Mouse (Mus musculus): Measurements from ENCODE around the gene Pou5f1.

DNA sequence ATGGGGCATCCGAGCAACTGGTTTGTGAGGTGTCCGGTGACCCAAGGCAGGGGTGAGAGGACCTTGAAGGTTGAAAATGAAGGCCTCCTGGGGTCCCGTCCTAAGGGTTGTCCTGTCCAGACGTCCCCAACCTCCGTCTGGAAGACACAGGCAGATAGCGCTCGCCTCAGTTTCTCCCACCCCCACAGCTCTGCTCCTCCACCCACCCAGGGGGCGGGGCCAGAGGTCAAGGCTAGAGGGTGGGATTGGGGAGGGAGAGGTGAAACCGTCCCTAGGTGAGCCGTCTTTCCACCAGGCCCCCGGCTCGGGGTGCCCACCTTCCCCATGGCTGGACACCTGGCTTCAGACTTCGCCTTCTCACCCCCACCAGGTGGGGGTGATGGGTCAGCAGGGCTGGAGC lies at the start of gene Pou5f1:
- no peak for TF ChIP-seq CTCF (IDR thresholded peaks at IDR 0.05; ENCODE audit: control insufficient read depth, insufficient read depth, insufficient read length)
- no peak for TF ChIP-seq USF1 (IDR thresholded peaks at IDR 0.05; ENCODE audit: low read depth)
- TF ChIP-seq MAX (IDR thresholded peaks at IDR 0.05): no peak
- no peak for TF ChIP-seq CEBPB (IDR thresholded peaks at IDR 0.05; ENCODE audit: low read depth)

All from C2C12 (cell line).